Mouse (Mus musculus) Patski (cell line): ENCODE measurements around the gene Jmjd8. TPM values are rescaled to one million over a fixed set of nuclear protein-coding genes. Genes with fewer than 3 reads are reported as not detected.

Experiments
- ATAC-seq: fragments of 100-300 bp; one replicate; pipeline ENCODE4 v1.8.0; 2021
- CTCF ChIA-PET: fragments of 350-600 bp; sonication (Branson Sonifier 250); formaldehyde crosslinking; loops from one replicate; lab custom pipeline; 2022; ENCODE audit warnings: inconsistent platforms; lab: Charles Lee
- POLR2A ChIA-PET: fragments of 350-600 bp; sonication (Branson Sonifier 250); formaldehyde crosslinking; loops from one replicate; lab custom pipeline; 2022; ENCODE audit warnings: antibody characterized with exemption, inconsistent platforms; lab: Charles Lee
- DNase-seq: peaks from one replicate; pipeline ENCODE4 v3.0.0-alpha.2; 2011; ENCODE audit warnings: low read depth, low spot score
- H3K27me3 ChIP-seq: fragments of 371-371 bp; one replicate; pipeline ENCODE4 v1.5.1; 2021
- CTCF ChIP-seq: fragments of 100-300 bp; IDR thresholded peaks from one replicate; pipeline ENCODE4 v1.5.1; 2021
- in situ Hi-C: fragments of 300-500 bp; cut with MboI; formaldehyde crosslinking; loops from 3 replicates; pipeline ENCODE4 v1.11.1; 2018; ENCODE audit warnings: low pct_unique_long_range_greater_than_20kb, mixed read lengths
- polyA plus RNA-seq: library from polyadenylated mRNA; unstranded; gene quantifications from one replicate; pipeline ENCODE4 v1.2.3, GENCODE M21; 2021

Gene Jmjd8
- polyA plus RNA-seq, 1 experiment from 2014 or later = 22.9 TPM

GRCm38 (mm10) chr17:25825311-25825710, 3.4 kb upstream of the Jmjd8 start:
- CTCF ChIA-PET = no interaction called here
- no peak for ATAC-seq
- in situ Hi-C loops = no loop called here
- no peak for TF ChIP-seq CTCF
- no peaks in the 10 kb centered on the region for H3K27me3 ChIP-seq
- POLR2A ChIA-PET = interaction anchor here (0.6 to 1.2 kb wide), 3 partner anchors 12 to 22 kb away, joined by 3 read pairs; partner anchors contain the start of gene Rhbdl1
- DNase-seq = no peak

GRCm38 (mm10) chr17:25825984-25826570, 2.6 kb upstream of the Jmjd8 start:
- POLR2A ChIA-PET = interaction anchor here (1.2 kb wide), 1 partner anchor 12 kb away, joined by 3 read pairs; the partner anchor contains the start of gene Rhbdl1
- no peak for DNase-seq
- CTCF ChIA-PET = no interaction called here
- TF ChIP-seq CTCF = no peak
- ATAC-seq = no peak
- in situ Hi-C loops = no loop called here
- no peaks in the 10 kb centered on the region for H3K27me3 ChIP-seq

GRCm38 (mm10) chr17:25827011-25827410, 1.7 kb upstream of the Jmjd8 start:
- CTCF ChIA-PET = no interaction called here
- no peak for TF ChIP-seq CTCF
- ATAC-seq = no peak
- no peak for DNase-seq
- H3K27me3 ChIP-seq = no peaks in the 10 kb centered on the region
- POLR2A ChIA-PET = no interaction called here
- in situ Hi-C loops = no loop called here

GRCm38 (mm10) chr17:25827546-25828222, 983 bp upstream of the Jmjd8 start:
- no peak for ATAC-seq

GRCm38 (mm10) chr17:25828223-25828594, 458 bp upstream of the Jmjd8 start:
- H3K27me3 ChIP-seq = no peaks in the 10 kb centered on the region
- CTCF ChIA-PET = no interaction called here
- ATAC-seq (no peak), DNase-seq (no peak)
- POLR2A ChIA-PET = interaction anchor here (0.7 to 1.1 kb wide), 2 partner anchors 9 to 46 kb away, joined by 3 to 4 read pairs; partner anchors contain the start of genes Mettl26 and Rhbdl1
- no peak for TF ChIP-seq CTCF
- in situ Hi-C loops = no loop called here

More at GRCm38 (mm10) chr17:25827546-25828222, 983 bp upstream of the Jmjd8 start:
- H3K27me3 ChIP-seq = no peaks in the 10 kb centered on the region
- in situ Hi-C loops = no loop called here
- no peak for DNase-seq
- ChIA-PET CTCF (no interaction called here), POLR2A (interaction anchor here (0.7 to 1.1 kb wide), 2 partner anchors 9 to 47 kb away, joined by 3 to 4 read pairs; partner anchors contain the start of genes Mettl26 and Rhbdl1)
- no peak for TF ChIP-seq CTCF

- no peak for DNase-seq
- H3K27me3 ChIP-seq = no peaks in the 10 kb centered on the region
- in situ Hi-C loops = no loop called here
- ATAC-seq = no peak
- POLR2A ChIA-PET = no interaction called here
- CTCF ChIA-PET = no interaction called here
- no peak for TF ChIP-seq CTCF
Observed at GRCm38 (mm10) chr17:25829558-25830017, 921 bp downstream of the Jmjd8 start.

GRCm38 (mm10) chr17:25830200-25830753, 1.6 kb downstream of the Jmjd8 start:
- ATAC-seq (no peak), DNase-seq (no peak)
- ChIA-PET CTCF (no interaction called here), POLR2A (no interaction called here)
- H3K27me3 ChIP-seq = no peaks in the 10 kb centered on the region
- in situ Hi-C loops = no loop called here
- no peak for TF ChIP-seq CTCF

GRCm38 (mm10) chr17:25830806-25831431, 2.3 kb downstream of the Jmjd8 start:
- ATAC-seq = no peak
- POLR2A ChIA-PET = interaction anchor here (1.2 to 2.5 kb wide), 2 partner anchors 7 to 14 kb away, joined by 6 to 11 read pairs; partner anchors contain the start of gene Wdr24

GRCm38 (mm10) chr17:25831451-25832281, 3.0 kb downstream of the Jmjd8 start:
- in situ Hi-C loops = no loop called here
- ATAC-seq (no peak), DNase-seq (no peak)
- TF ChIP-seq CTCF = no peak
- no peaks in the 10 kb centered on the region for H3K27me3 ChIP-seq
- ChIA-PET CTCF (interaction anchor here (2.1 kb wide), 1 partner anchor 9 kb away, joined by 8 read pairs; the partner anchor contains the start of gene Wdr24), POLR2A (interaction anchor here (1.1 to 2.5 kb wide), 4 partner anchors 8 to 37 kb away, joined by 3 to 11 read pairs (median 6); partner anchors contain the start of gene Wdr24)

More at GRCm38 (mm10) chr17:25830806-25831431, 2.3 kb downstream of the Jmjd8 start:
- H3K27me3 ChIP-seq = no peaks in the 10 kb centered on the region
- TF ChIP-seq CTCF = no peak
- in situ Hi-C loops = no loop called here
- CTCF ChIA-PET = interaction anchor here (2.1 kb wide), 1 partner anchor 8 kb away, joined by 8 read pairs; the partner anchor contains the start of gene Wdr24
- no peak for DNase-seq
